Mouse (Mus musculus) megakaryocyte progenitor cell, adult 5-6 weeks (primary cell): ENCODE data around the gene Hist1h4d. TPM values are rescaled to one million over a fixed set of nuclear protein-coding genes. Genes with fewer than 3 reads are reported as not detected.
"Not testable (repeated sequence)": the region's sequence is repeated elsewhere in the genome, so short reads cannot be mapped to it uniquely, and the experiment has no call there.

Source experiments
- ATAC-seq: replicated peaks from 2 replicates; pipeline ENCODE4 v1.8.0; 2016; ENCODE audit warnings: mild to moderate bottlenecking, moderate TSS enrichment, inconsistent platforms; ENCODE audit not compliant: poor library complexity
- total RNA-seq, 2 experiments: library from RNA; stranded (forward) in 1 of 2; stranded (reverse) in 1 of 2; fragments of 157-497, 149-512 nt in 1 of 2; fragments of 200-1000 nt in 1 of 2; gene quantifications; 2 replicates each; pipeline versions ENCODE4 v1.2.3 to v1.2.4; 2015 to 2017

Gene Hist1h4d
- total RNA-seq, 2 experiments from 2014 or later, result 492 to 1,054 TPM

- no peak for ATAC-seq
Observed at GRCm38 (mm10) chr13:23572218-23573033, 9.0 kb upstream of the Hist1h4d start.

- not testable (repeated sequence) for ATAC-seq
Observed at GRCm38 (mm10) chr13:23573034-23573897, 8.1 kb upstream of the Hist1h4d start.

- peak; percentile 67 for ATAC-seq
Observed at GRCm38 (mm10) chr13:23573898-23574524, 7.4 kb upstream of the Hist1h4d start, which contains the start of the genes Hist1h2bf and Hist1h2ad. Gene Hist1h2bf, minus strand, starts transcription at chr13:23574196. Gene Hist1h2ad, plus strand, starts transcription at chr13:23574381.

- not testable (repeated sequence) for ATAC-seq
Observed at GRCm38 (mm10) chr13:23574546-23575170, 6.7 kb upstream of the Hist1h4d start.

- ATAC-seq, result peak; percentile 38
Observed at GRCm38 (mm10) chr13:23575271-23575851, 6.0 kb upstream of the Hist1h4d start, which contains the start of gene Hist1h3d. Gene Hist1h3d, plus strand, starts transcription at chr13:23575763.

- not testable (repeated sequence) for ATAC-seq
Observed at GRCm38 (mm10) chr13:23575864-23576313, 5.5 kb upstream of the Hist1h4d start.

- ATAC-seq, result no peak
Observed at GRCm38 (mm10) chr13:23576351-23576881, 5.0 kb upstream of the Hist1h4d start.

- ATAC-seq, result no peak
Observed at GRCm38 (mm10) chr13:23576906-23577639, 4.3 kb upstream of the Hist1h4d start.

- ATAC-seq, result no peak
Observed at GRCm38 (mm10) chr13:23577835-23578234, 3.6 kb upstream of the Hist1h4d start.

- ATAC-seq, result peak; percentile 2
Observed at GRCm38 (mm10) chr13:23582219-23583056, 1.0 kb downstream of the Hist1h4d start.

- no peak for ATAC-seq
Observed at GRCm38 (mm10) chr13:23583387-23584068, 2.1 kb downstream of the Hist1h4d start.

GRCm38 (mm10) chr13:23584331-23584730 is 2.9 kb downstream of the Hist1h4d start:
- no peak for ATAC-seq

GRCm38 (mm10) chr13:23585029-23585441 is 3.6 kb downstream of the Hist1h4d start:
- peak; percentile 17 for ATAC-seq

GRCm38 (mm10) chr13:23585442-23586098 is 4.2 kb downstream of the Hist1h4d start:
- peak; percentile 63 for ATAC-seq

GRCm38 (mm10) chr13:23586099-23586939 is 4.9 kb downstream of the Hist1h4d start:
- no peak for ATAC-seq

- no peak for ATAC-seq
Observed at GRCm38 (mm10) chr13:23586940-23587225, 5.5 kb downstream of the Hist1h4d start.
